Mouse (Mus musculus): Measurements from ENCODE around the gene Akr1b8. TPM values are rescaled to one million over a fixed set of nuclear protein-coding genes. Genes with fewer than 3 reads are reported as not detected.
"Not testable (repeated sequence)": the region's sequence is repeated elsewhere in the genome, so short reads cannot be mapped to it uniquely, and the experiment has no call there.

The Akr1b8 gene
- polyA plus RNA-seq, 1 experiment from 2014 or later: 4.4 TPM

DNA sequence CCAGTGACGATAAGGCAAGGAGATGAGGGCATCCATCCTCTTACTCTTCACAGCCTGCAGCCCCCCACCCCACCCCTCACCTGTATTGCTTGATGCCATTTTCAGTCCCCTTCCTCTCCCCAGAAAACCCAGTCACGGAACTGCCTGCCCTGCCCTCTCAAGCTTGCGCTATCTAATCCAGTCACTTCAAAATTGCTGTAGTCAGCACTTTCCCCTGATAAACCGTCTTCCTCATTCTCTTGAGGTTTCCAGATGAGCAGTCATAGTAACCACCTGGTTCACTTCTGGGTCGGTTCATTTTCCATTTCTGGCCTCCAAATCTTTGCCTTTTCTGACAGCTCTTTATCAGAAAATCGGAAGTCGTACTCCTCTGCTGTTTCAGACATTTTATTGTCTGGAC, 19.9 kb downstream of the Akr1b8 start:
- no peak for ATAC-seq (ENCODE audit: insufficient read depth)
- 48% methylated on average over 7 of the region's 7 CpGs for WGBS (ENCODE audit: insufficient replicate concordance)

DNA sequence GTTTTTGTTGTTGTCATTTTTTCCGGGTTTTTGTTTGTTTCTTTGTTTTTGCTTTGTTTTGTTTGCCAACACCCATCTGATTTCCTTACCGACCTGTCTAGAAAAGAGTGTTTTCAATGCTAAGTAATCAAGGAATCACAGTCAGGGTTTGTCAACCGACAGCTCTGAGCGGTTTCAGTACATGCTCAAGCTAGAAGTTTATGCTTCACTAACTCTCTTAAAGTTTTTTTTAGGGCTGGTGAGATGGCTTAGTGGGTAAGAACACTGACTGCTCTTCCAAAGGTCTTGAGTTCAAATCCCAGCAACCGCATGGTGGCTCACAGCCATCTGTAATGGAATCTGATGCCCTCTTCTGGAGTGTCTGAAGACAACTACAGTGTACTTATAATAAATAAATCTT, 22.0 kb downstream of the Akr1b8 start:
- not testable (repeated sequence) for H3K9me3 ChIP-seq (replicated peaks); H3K4me3 ChIP-seq (replicated peaks); H3K4me1 ChIP-seq (replicated peaks); H3K36me3 ChIP-seq (replicated peaks); ATAC-seq (ENCODE audit: insufficient read depth); H3K9ac ChIP-seq; H3K27ac ChIP-seq (replicated peaks); H3K27me3 ChIP-seq; H3K4me2 ChIP-seq
- 67% methylated on average over 5 of the region's 5 CpGs for WGBS (ENCODE audit: insufficient replicate concordance)

More for the DNA sequence above, 19.9 kb downstream of the Akr1b8 start:
- Histone ChIP-seq H3K4me3 (replicated peaks) (no peak overlapping the region), H3K4me2 (no peak overlapping the region), H3K27ac (replicated peaks) (no peak overlapping the region), H3K4me1 (replicated peaks) (no peaks in the 10 kb centered on the region), H3K36me3 (replicated peaks) (no peaks in the 10 kb centered on the region), H3K9me3 (replicated peaks) (no peaks in the 10 kb centered on the region), H3K9ac (no peak overlapping the region), H3K27me3 (peaks cover 1% of the 10 kb centered on the region; the same call in 1 of the 2 replicates)

DNA sequence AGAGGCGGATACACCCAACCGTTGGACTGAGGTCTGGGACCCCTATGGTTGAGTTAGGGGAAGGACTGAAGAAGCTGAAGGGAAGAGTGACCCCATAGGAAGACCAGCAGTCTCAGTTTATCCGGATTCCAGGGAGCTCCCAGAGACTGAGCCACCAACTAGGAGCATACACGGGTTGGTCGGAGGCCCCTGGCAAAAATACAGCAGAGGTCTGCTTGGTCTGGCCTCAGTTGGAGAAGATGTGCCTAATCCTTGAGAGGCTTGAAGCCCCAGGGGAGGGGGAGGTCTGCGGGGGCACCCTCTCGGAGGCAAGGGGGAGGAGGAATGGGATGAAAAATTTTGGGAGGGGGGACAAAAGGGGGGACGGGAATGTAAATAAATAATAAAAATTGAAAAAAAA, 29.5 kb downstream of the Akr1b8 start:
- H3K27me3 ChIP-seq: no peaks in the 10 kb centered on the region
- ATAC-seq (ENCODE audit: insufficient read depth): no peak

DNA sequence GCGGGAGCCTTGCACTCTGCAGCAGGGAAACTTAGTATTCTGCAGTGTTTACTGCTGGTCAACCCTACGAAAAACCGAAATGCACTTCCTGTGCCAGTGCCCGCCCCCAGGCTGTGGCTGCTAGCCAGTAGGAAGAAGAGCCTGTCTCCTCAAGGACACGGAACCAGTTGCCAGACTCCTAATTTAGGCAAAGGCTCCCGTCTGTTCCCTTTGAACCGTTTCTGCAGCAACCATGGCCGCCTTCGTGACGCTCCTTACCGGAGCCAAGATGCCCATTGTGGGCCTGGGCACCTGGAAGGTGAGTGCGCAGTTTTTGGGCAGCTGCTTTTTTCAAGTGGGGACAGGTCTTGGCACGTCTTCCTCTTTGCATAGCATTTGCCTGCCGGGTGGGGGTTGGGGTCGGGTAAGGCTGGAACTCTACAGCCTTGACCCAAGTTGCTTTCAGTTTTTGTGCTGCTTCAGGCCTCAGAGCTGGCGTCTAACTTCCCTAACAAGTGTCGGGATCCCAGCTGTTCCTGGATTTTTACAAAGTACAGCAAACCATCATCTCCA, 30.3 kb downstream of the Akr1b8 start, which contains the start of gene Akr1b10:
Akr1b10 (plus strand) TSS at position 109 of the 552 bp plus-strand sequence.
- WGBS (ENCODE audit: insufficient replicate concordance): under 1% methylated on average over 17 of the region's 17 CpGs

More for the DNA sequence above, 29.5 kb downstream of the Akr1b8 start:
- Histone ChIP-seq H3K4me1 (replicated peaks) (peaks cover 14% of the 10 kb centered on the region), H3K4me2 (peak overlapping the region; percentile 78), H3K9ac (no peak overlapping the region), H3K36me3 (replicated peaks) (no peaks in the 10 kb centered on the region), H3K27ac (replicated peaks) (no peak overlapping the region), H3K9me3 (replicated peaks) (no peaks in the 10 kb centered on the region), H3K4me3 (replicated peaks) (0 out of 2 replicates have a peak overlapping the region, but pooled peaks have one; percentile 62)
- WGBS (ENCODE audit: insufficient replicate concordance): 43% methylated on average over 8 of the region's 8 CpGs

DNA sequence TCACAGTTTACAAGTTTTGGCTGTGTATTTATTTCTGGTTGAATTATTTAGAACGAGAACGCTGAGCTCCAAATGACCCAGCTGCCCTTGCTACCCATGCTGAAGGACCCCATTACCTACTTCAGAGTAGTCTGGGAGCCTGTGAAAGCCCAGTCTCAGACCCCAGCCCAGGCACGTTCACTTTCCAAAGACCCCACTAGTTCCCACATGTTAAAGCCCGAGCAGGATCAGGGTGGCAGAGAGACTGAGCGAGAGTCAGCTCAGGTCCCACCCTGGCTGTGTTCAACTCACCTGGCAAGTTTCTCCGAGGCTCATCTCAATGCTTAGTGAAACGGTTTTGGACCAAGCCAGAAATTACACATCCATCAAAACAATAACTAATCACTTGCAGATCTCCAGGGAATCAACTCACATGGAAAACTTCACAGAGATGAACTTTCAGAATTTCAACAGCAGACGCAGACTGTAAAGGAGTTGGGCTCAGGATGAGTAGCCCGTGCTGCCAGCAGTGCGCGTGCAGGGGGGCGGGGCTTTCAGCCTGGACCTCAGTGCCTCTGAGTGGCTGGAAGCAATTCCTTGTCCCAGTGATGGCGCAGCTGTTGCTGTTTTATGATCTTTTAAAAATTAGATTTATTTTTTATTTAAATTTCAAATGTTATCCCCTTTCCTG, 30.9 kb downstream of the Akr1b8 start:
- Histone ChIP-seq H3K36me3 (replicated peaks) (no peaks in the 10 kb centered on the region; the same call in 1 of the 2 replicates), H3K9ac (peak overlapping the region; percentile 42; the same call in 1 of the 2 replicates), H3K4me2 (peak overlapping the region; percentile 78), H3K27me3 (no peaks in the 10 kb centered on the region), H3K9me3 (replicated peaks) (no peaks in the 10 kb centered on the region), H3K4me1 (replicated peaks) (peaks cover 14% of the 10 kb centered on the region), H3K4me3 (replicated peaks) (peak overlapping the region; percentile 62), H3K27ac (replicated peaks) (no peak overlapping the region)
- ATAC-seq (ENCODE audit: insufficient read depth): 0 out of 2 replicates have a peak, but pooled peaks have one; percentile 28
- 4% methylated on average over 13 of the region's 13 CpGs for WGBS (ENCODE audit: insufficient replicate concordance)

More for the DNA sequence above, 30.3 kb downstream of the Akr1b8 start, which contains the start of gene Akr1b10:
- Histone ChIP-seq H3K36me3 (replicated peaks) (no peaks in the 10 kb centered on the region; the same call in 1 of the 2 replicates), H3K27me3 (no peaks in the 10 kb centered on the region), H3K9ac (peak within 1 kb of the TSS; percentile 42), H3K27ac (replicated peaks) (no peak within 1 kb of the TSS), H3K4me3 (replicated peaks) (peak within 1 kb of the TSS; percentile 62), H3K9me3 (replicated peaks) (no peaks in the 10 kb centered on the region), H3K4me1 (replicated peaks) (peaks cover 14% of the 10 kb centered on the region), H3K4me2 (peak within 1 kb of the TSS; percentile 78)
- ATAC-seq (ENCODE audit: insufficient read depth): peak; percentile 52

DNA sequence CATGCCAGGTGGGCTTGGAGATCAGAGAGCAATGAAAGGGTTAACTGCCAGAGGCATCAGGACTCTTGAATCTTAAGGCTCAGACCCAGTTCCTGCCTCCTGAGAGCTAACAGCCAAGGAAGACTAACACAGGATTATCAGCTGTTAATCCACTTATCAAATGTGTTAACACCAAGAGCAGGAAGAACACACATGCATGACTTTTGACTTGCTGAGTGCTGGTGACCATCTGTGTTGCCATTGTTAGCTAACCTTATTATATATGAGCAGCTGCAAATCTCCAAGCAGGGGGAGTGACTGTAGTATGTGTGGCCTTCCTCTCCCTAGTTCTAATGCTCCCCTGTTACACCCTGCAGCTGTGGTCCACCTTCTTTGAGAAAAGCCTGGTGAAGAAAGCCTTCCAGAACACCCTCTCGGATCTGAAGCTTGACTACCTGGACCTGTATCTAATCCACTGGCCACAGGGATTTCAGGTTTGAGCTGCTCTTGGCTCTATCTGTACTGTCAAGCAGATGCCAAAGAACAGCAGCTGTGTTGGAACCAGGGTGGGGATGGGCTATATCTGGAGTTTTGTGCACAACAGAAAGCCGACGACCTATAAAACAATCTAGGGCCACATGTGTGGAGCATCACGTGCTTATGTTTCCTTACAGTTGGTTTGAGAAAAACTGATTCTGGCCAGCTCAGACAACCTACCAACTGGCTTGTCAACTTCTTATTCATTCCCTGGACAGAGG, 34.7 kb downstream of the Akr1b8 start:
- Histone ChIP-seq H3K27ac (replicated peaks) (no peak overlapping the region), H3K4me3 (replicated peaks) (no peak overlapping the region), H3K27me3 (no peaks in the 10 kb centered on the region), H3K36me3 (replicated peaks) (peaks cover 9% of the 10 kb centered on the region; the same call in 1 of the 2 replicates), H3K4me2 (no peak overlapping the region), H3K9ac (no peak overlapping the region), H3K9me3 (replicated peaks) (no peaks in the 10 kb centered on the region), H3K4me1 (replicated peaks) (peaks cover 14% of the 10 kb centered on the region)
- whole genome bisulfite sequencing (ENCODE audit: insufficient replicate concordance): 74% methylated on average over 4 of the region's 4 CpGs
- no peak for ATAC-seq (ENCODE audit: insufficient read depth)

DNA sequence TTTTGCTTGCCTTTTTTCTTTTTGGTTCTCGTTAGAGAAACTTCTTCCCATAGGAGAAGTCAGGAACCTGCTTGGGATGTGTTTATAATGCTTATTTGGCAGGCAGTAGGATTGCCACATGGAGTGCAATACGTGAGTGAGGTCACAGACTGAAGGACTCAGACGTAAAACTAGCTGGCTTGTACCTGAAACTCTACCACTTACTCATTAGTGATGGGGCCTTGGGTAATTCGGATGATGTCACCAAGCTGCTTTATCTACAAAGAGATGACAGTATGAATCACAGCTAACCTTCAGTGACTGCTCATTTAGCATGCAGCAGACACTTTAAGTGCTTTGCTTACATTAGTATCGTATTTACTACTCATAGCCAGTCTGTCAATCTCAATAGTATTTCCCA, 42.0 kb downstream of the Akr1b8 start:
- Histone ChIP-seq H3K9ac (no peak overlapping the region), H3K4me3 (replicated peaks) (no peak overlapping the region), H3K4me1 (replicated peaks) (no peaks in the 10 kb centered on the region), H3K27ac (replicated peaks) (no peak overlapping the region), H3K27me3 (no peaks in the 10 kb centered on the region), H3K4me2 (no peak overlapping the region), H3K9me3 (replicated peaks) (no peaks in the 10 kb centered on the region), H3K36me3 (replicated peaks) (peaks cover 6% of the 10 kb centered on the region; the same call in 1 of the 2 replicates)
- ATAC-seq (ENCODE audit: insufficient read depth): no peak
- WGBS (ENCODE audit: insufficient replicate concordance): 67% methylated on average over 5 of the region's 5 CpGs

DNA sequence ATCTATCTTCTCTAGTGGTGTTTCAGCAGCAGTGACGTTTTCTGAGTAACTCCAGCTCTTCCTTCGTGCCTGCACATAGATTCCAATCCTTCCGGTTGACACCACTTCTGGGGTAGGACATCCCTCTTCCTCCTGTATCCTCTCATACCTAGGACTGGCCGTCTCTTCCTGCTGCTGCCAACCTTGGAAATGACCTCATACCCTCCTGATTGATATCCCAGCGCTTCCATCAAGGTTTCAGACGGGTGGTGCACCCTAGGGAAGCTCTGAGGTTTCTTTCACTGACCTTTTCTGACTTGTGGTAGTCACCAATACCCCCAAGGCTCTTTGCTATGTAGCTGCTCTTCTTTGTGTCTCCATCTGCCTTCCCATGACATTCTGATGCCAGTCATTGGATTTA, 44.5 kb downstream of the Akr1b8 start:
- no peak for ATAC-seq (ENCODE audit: insufficient read depth)
- 63% methylated on average over 6 of the region's 6 CpGs for WGBS (ENCODE audit: insufficient replicate concordance)
- no peaks in the 10 kb centered on the region for H3K4me1 ChIP-seq (replicated peaks)
- no peaks in the 10 kb centered on the region for H3K27me3 ChIP-seq
- H3K9me3 ChIP-seq (replicated peaks): no peaks in the 10 kb centered on the region
- no peak overlapping the region for H3K4me2 ChIP-seq
- H3K4me3 ChIP-seq (replicated peaks): no peak overlapping the region
- no peak overlapping the region for H3K9ac ChIP-seq
- H3K27ac ChIP-seq (replicated peaks): no peak overlapping the region
- H3K36me3 ChIP-seq (replicated peaks): no peaks in the 10 kb centered on the region

DNA sequence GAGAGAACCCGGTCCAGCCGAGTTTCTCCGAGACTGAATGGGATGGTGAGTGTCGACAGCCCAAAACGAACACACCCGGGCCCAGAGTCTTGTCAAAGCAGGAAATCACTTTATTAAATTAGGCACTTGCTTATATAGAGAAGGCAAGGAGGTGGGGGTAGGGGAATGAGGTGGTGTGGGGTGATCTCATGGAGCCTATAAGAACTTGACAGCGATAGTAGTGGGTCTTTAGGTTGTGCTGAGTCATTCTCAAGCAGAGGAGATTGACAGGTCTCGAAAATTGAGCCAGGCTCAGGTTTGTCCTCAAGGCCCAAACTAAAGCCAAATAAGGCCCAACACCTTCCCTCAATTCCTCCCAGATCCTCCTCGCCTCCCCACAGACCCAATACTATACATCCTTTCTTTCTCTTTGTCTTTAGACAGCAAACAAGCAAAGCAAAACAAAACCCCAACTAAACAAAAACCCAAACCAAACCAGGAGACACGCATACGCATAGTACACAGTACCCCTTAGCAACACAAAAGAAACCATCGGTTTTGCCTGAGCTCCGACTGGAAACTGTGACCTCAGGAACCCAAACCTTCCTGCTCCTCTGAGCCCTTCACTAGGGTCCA, 45.8 kb downstream of the Akr1b8 start:
- no peaks in the 10 kb centered on the region for H3K9me3 ChIP-seq (replicated peaks)
- WGBS (ENCODE audit: insufficient replicate concordance): 66% methylated on average over 13 of the region's 13 CpGs
- no peak overlapping the region for H3K27ac ChIP-seq (replicated peaks)
- H3K4me2 ChIP-seq: no peak overlapping the region
- ATAC-seq (ENCODE audit: insufficient read depth): no peak
- no peaks in the 10 kb centered on the region for H3K27me3 ChIP-seq
- H3K4me3 ChIP-seq (replicated peaks): no peak overlapping the region
- no peak overlapping the region for H3K9ac ChIP-seq
- no peaks in the 10 kb centered on the region for H3K36me3 ChIP-seq (replicated peaks)
- no peaks in the 10 kb centered on the region for H3K4me1 ChIP-seq (replicated peaks)

DNA sequence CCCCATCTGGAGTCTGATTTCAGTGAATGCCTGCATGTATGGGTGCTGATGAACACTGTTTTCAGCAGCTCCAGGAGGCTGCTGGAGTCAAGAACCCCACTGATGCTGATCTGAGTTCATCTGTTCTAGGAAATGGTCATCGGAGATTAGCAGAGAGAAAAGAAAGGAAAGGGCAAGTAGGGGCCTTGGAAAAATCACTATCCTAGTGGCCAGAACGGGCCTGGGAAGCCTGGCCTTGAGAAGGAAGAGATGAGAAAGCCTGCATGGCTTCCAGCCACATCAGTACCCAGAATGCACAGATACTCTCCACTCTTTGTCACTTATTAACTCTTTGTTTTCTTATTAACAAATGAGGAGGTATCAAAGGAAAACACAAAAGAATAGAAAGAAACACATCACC, 46.8 kb downstream of the Akr1b8 start:
- H3K9ac ChIP-seq: no peak overlapping the region
- no peak overlapping the region for H3K4me2 ChIP-seq
- ATAC-seq (ENCODE audit: insufficient read depth): no peak
- H3K27ac ChIP-seq (replicated peaks): no peak overlapping the region
- H3K4me1 ChIP-seq (replicated peaks): no peaks in the 10 kb centered on the region
- 69% methylated on average over 2 of the region's 2 CpGs for WGBS (ENCODE audit: insufficient replicate concordance)
- H3K4me3 ChIP-seq (replicated peaks): no peak overlapping the region
- H3K9me3 ChIP-seq (replicated peaks): no peaks in the 10 kb centered on the region
- no peaks in the 10 kb centered on the region for H3K27me3 ChIP-seq
- H3K36me3 ChIP-seq (replicated peaks): no peaks in the 10 kb centered on the region

DNA sequence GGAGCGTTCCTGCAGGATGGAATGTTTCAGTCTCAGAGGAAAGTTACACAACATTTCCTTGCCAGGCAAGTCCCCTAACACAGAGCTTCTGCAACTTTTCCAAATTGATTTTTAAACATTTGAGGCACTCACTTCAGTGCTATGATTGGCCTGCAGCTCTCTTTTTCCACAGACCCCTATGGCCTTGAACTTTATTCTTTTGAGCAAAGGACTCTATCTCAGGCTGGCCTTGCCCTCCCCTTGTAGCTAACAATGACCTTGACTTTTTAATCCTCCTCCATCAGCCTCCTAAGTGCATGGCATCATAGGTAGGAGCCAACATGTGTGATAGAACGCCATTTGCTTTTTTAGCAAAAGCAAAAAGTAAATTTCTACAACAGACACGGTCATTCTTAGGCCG, 52.8 kb downstream of the Akr1b8 start:
- Histone ChIP-seq H3K27ac (replicated peaks) (no peak overlapping the region), H3K4me1 (replicated peaks) (no peaks in the 10 kb centered on the region), H3K4me2 (no peak overlapping the region), H3K9ac (no peak overlapping the region), H3K4me3 (replicated peaks) (no peak overlapping the region), H3K27me3 (no peaks in the 10 kb centered on the region), H3K9me3 (replicated peaks) (no peaks in the 10 kb centered on the region), H3K36me3 (replicated peaks) (no peaks in the 10 kb centered on the region)
- WGBS (ENCODE audit: insufficient replicate concordance): 71% methylated on average over 4 of the region's 4 CpGs
- no peak for ATAC-seq (ENCODE audit: insufficient read depth)

Data from liver, embryonic 15.5 days (tissue).